Mouse (Mus musculus) liver, embryonic 14 days (tissue): Measurements from ENCODE around the gene Ffar3. TPM values are rescaled to one million over a fixed set of nuclear protein-coding genes. Genes with fewer than 3 reads are reported as not detected.

Experiments
- polyA plus RNA-seq: library from polyadenylated mRNA; depleted of rRNA; stranded (reverse); fragments of >200 nt; gene quantifications from 2 replicates; pipeline ENCODE4 v1.2.3, GENCODE M21; 2012; rRNA removed

The Ffar3 gene
- polyA plus RNA-seq = not detected in 2 replicates

DNA sequence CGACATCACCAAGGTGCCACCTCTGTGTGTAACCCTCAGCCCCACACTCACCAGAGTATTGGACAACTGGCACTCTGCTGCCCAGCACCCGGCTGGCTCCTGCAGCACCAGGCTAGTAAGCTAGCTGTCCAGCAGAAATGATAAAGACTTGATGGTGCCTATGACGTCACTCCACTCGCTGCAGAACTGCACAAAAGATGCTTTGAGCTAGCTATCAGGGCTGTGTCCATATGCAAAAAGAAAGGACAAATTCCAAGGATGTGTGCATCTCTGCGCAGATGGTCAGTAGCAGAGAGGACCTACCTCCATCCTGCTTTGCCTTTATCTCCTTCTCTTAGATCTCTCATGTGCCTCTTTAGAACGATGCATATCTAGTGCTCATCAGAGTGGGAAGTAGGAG lies at the start of gene Ffar3:
Gene Ffar3 (minus strand): TSS at position 101 of the 400 bp plus-strand sequence.

DNA sequence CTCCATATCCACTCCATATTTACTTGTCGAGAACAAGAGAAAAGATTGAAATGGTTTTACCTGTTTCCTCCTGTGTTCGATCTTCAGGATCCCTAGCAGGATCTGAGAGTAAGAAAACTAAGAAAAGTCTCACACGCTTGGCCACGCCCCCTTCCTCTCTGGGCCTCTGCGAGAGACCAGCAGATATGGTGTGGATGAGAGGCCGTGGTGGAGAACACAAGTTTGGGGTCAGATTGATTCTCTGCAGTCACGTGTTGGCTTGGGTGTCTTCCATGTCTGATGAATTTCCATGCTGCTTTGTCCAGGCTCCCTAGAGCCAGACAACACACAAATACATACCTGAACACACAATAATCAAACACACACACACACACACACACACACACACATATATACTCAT lies 24.2 kb upstream of the Ffar3 start, which contains the start of gene Cd22:
Gene Cd22 (minus strand): TSS at position 167 of the 400 bp plus-strand sequence.

DNA sequence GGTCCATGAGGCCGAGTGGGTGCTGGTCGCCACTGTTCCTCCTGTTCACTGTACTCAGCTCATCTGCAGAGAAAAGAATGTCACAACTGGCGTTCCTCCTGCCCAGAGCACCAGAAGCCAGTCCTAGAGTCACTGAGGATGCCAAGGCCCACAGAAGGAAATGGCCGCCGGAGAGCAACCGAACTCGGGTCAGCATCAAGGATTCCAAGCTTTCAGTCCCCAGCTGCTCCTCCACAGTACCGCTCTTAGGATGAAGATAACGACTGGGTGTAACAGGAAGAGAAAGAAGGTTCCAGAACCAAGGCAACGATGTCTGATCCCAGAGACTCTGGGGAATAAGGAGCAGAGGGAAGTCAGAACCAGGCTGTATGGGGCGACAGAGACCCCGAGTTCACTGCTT lies 5.5 kb upstream of the Ffar3 start, which contains the start of gene Ffar1:
Gene Ffar1 (minus strand): TSS at position 101 of the 400 bp plus-strand sequence.

DNA sequence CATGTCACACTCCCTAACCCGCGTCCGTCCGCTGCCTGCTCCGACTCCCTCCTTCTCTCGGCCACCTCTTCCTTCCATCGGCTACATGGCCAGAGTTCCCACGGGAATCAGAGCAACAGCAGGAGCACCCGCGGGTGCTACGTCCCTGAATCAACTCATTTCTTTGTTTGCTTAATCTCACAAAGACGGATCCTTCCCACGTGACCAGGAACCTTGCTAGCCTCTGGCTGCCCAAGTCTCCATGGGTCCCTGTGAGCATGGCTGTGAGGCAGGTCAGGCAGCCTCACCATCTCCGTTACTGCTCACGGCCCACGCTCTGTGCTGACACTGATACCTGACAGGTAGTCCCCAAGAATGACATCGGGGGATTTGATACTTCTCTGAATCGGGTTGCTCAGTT lies 32.3 kb downstream of the Ffar3 start, which contains the start of gene Ffar2:
Gene Ffar2 (minus strand): TSS at position 101 of the 400 bp plus-strand sequence.

Other genes starting within 250 kb of the Ffar3 start
- 0.21 and 0.71 TPM in 2 replicates for gene Upk1a, start 243.3 kb downstream of the Ffar3 start, polyA plus RNA-seq
- 430 and 478 TPM in 2 replicates for gene Cox6b1, start 230.0 kb downstream of the Ffar3 start, polyA plus RNA-seq
- gene Etv2, start 220.3 kb downstream of the Ffar3 start, polyA plus RNA-seq = 0.03 TPM in 1 of 2 replicates, not detected in the other
- gene Rbm42, start 205.9 kb downstream of the Ffar3 start, polyA plus RNA-seq = 21.9 and 25.1 TPM in 2 replicates
- 24.1 and 28.2 TPM in 2 replicates for gene Haus5, start 191.2 kb downstream of the Ffar3 start, polyA plus RNA-seq
- not detected in 2 replicates for gene Pmis2, start 184.6 kb downstream of the Ffar3 start, polyA plus RNA-seq
- gene 2200002J24Rik, start 157.3 kb downstream of the Ffar3 start, polyA plus RNA-seq = 0.09 and 0.21 TPM in 2 replicates
- gene Atp4a, start 144.0 kb downstream of the Ffar3 start, polyA plus RNA-seq = 0.74 and 0.90 TPM in 2 replicates
- gene Tmem147, start 126.6 kb downstream of the Ffar3 start, polyA plus RNA-seq = 56.5 and 63.8 TPM in 2 replicates
- gene Gapdhs, start 112.5 kb downstream of the Ffar3 start, polyA plus RNA-seq = not detected in 2 replicates
- 0.61 and 0.74 TPM in 2 replicates for gene Sbsn, start 104.7 kb downstream of the Ffar3 start, polyA plus RNA-seq
- gene Dmkn, start 92.4 kb downstream of the Ffar3 start, polyA plus RNA-seq = 0.16 and 0.25 TPM in 2 replicates
- gene Krtdap, start 68.3 kb downstream of the Ffar3 start, polyA plus RNA-seq = 0.20 TPM in 1 of 2 replicates, not detected in the other
- gene Ffar2, start 32.4 kb downstream of the Ffar3 start, polyA plus RNA-seq = 0.31 and 0.33 TPM in 2 replicates
- gene Ffar1, start 5.4 kb upstream of the Ffar3 start, polyA plus RNA-seq = not detected in 2 replicates
- 0.23 and 0.37 TPM in 2 replicates for gene Cd22, start 24.2 kb upstream of the Ffar3 start, polyA plus RNA-seq
- 0.17 and 0.22 TPM in 2 replicates for gene Mag, start 58.7 kb upstream of the Ffar3 start, polyA plus RNA-seq
- not detected in 2 replicates for gene Hamp2, start 68.5 kb upstream of the Ffar3 start, polyA plus RNA-seq
- gene Hamp, start 87.9 kb upstream of the Ffar3 start, polyA plus RNA-seq = 11.4 and 20.4 TPM in 2 replicates
- 45.8 and 51.7 TPM in 2 replicates for gene Usf2, start 100.6 kb upstream of the Ffar3 start, polyA plus RNA-seq
- 11.5 and 13.7 TPM in 2 replicates for gene Lsr, start 117.3 kb upstream of the Ffar3 start, polyA plus RNA-seq
- 1.3 TPM in 2 replicates for gene Fam187b, start 117.6 kb upstream of the Ffar3 start, polyA plus RNA-seq
- 10.0 and 11.3 TPM in 2 replicates for gene Fxyd5, start 186.3 kb upstream of the Ffar3 start, polyA plus RNA-seq
- gene Fxyd7, start 195.3 kb upstream of the Ffar3 start, polyA plus RNA-seq = 0.06 and 0.17 TPM in 2 replicates
- 25.3 and 31.9 TPM in 2 replicates for gene Fxyd1, start 201.0 kb upstream of the Ffar3 start, polyA plus RNA-seq
- gene Lgi4, start 203.2 kb upstream of the Ffar3 start, polyA plus RNA-seq = 0.03 and 0.06 TPM in 2 replicates
- gene Fxyd3, start 220.5 kb upstream of the Ffar3 start, polyA plus RNA-seq = 0.18 and 0.62 TPM in 2 replicates